Mouse (Mus musculus) ovary, postnatal 36 days (tissue): ENCODE measurements around the gene Mpp5.
A peak's percentile ranks its signal among the peaks of the same experiment; 100 is the strongest.

Source experiments
- DNase-seq: peaks from one replicate; pipeline ENCODE4 v3.0.0; 2022; ENCODE audit warnings: low spot score, mixed read lengths

Mpp5 gene

GRCm38 (mm10) chr12:78748557-78749377 lies at the start of gene Mpp5:
Mpp5 (plus strand) TSS chr12:78748907.
- DNase-seq: peak; percentile 98

- DNase-seq: no peak
Observed at GRCm38 (mm10) chr12:78717783-78718182, 30.9 kb upstream of the Mpp5 start.

GRCm38 (mm10) chr12:78727723-78728122 lies 21.0 kb upstream of the Mpp5 start:
- DNase-seq: no peak

GRCm38 (mm10) chr12:78739633-78740032 lies 9.1 kb upstream of the Mpp5 start:
- no peak for DNase-seq

- no peak for DNase-seq
Observed at GRCm38 (mm10) chr12:78740289-78740688, 8.4 kb upstream of the Mpp5 start.

GRCm38 (mm10) chr12:78746226-78746625 lies 2.5 kb upstream of the Mpp5 start:
- DNase-seq: no peak

GRCm38 (mm10) chr12:78747406-78747805 lies 1.3 kb upstream of the Mpp5 start:
- no peak for DNase-seq

- DNase-seq: peak; percentile 6
Observed at GRCm38 (mm10) chr12:78748113-78748512, 594 bp upstream of the Mpp5 start.

- peak; percentile 65 for DNase-seq
Observed at GRCm38 (mm10) chr12:78749378-78749801, 683 bp downstream of the Mpp5 start.

- no peak for DNase-seq
Observed at GRCm38 (mm10) chr12:78761979-78762378, 13.3 kb downstream of the Mpp5 start.

- DNase-seq: no peak
Observed at GRCm38 (mm10) chr12:78769031-78769713, 20.5 kb downstream of the Mpp5 start.

- DNase-seq: no peak
Observed at GRCm38 (mm10) chr12:78773211-78773610, 24.5 kb downstream of the Mpp5 start.

GRCm38 (mm10) chr12:78777916-78778315 lies 29.2 kb downstream of the Mpp5 start:
- no peak for DNase-seq

GRCm38 (mm10) chr12:78778423-78779067 lies 29.8 kb downstream of the Mpp5 start:
- DNase-seq: no peak

- no peak for DNase-seq
Observed at GRCm38 (mm10) chr12:78788266-78788873, 39.7 kb downstream of the Mpp5 start.

GRCm38 (mm10) chr12:78790791-78791190 lies 42.1 kb downstream of the Mpp5 start:
- DNase-seq: no peak

- no peak for DNase-seq
Observed at GRCm38 (mm10) chr12:78794236-78794635, 45.5 kb downstream of the Mpp5 start.

GRCm38 (mm10) chr12:78800036-78800435 lies 51.3 kb downstream of the Mpp5 start:
- no peak for DNase-seq

GRCm38 (mm10) chr12:78801836-78802235 lies 53.1 kb downstream of the Mpp5 start:
- DNase-seq: no peak

- no peak for DNase-seq
Observed at GRCm38 (mm10) chr12:78814437-78814836, 65.7 kb downstream of the Mpp5 start.

- DNase-seq: no peak
Observed at GRCm38 (mm10) chr12:78834496-78834895, 85.8 kb downstream of the Mpp5 start.

GRCm38 (mm10) chr12:78839906-78840305 lies 91.2 kb downstream of the Mpp5 start:
- no peak for DNase-seq
